Mouse (Mus musculus) cerebellum, adult 18-20 months (tissue): ENCODE data around the gene Miox.

ENCODE experiments used
- DNase-seq, 2 experiments: peaks; one replicate each; pipeline ENCODE4 v3.0.0; 2021

Gene Miox

GRCm38 (mm10) chr15:89316146-89316545, 18.1 kb upstream of the Miox start:
- DNase-seq: no peak

- no peak for DNase-seq
Measured at GRCm38 (mm10) chr15:89321264-89321663, 12.9 kb upstream of the Miox start.

- no peak for DNase-seq
Measured at GRCm38 (mm10) chr15:89322670-89323522, 11.3 kb upstream of the Miox start, which contains the start of gene Adm2. Gene Adm2 (plus strand): TSS chr15:89322720.

GRCm38 (mm10) chr15:89323656-89324055, 10.5 kb upstream of the Miox start:
- no peak for DNase-seq

- no peak for DNase-seq
Measured at GRCm38 (mm10) chr15:89326441-89326840, 7.8 kb upstream of the Miox start.

- no peak for DNase-seq
Measured at GRCm38 (mm10) chr15:89334774-89335537, 758 bp downstream of the Miox start.

GRCm38 (mm10) chr15:89336422-89336821, 2.2 kb downstream of the Miox start:
- DNase-seq: no peak

- no peak for DNase-seq
Measured at GRCm38 (mm10) chr15:89339696-89340095, 5.5 kb downstream of the Miox start.

GRCm38 (mm10) chr15:89340136-89340535, 5.9 kb downstream of the Miox start:
- DNase-seq: no peak

- no peak for DNase-seq
Measured at GRCm38 (mm10) chr15:89341678-89342077, 7.5 kb downstream of the Miox start.

- DNase-seq: no peak
Measured at GRCm38 (mm10) chr15:89343325-89343724, 9.1 kb downstream of the Miox start.

GRCm38 (mm10) chr15:89350447-89350846, 16.2 kb downstream of the Miox start:
- DNase-seq: no peak

- DNase-seq: no peak
Measured at GRCm38 (mm10) chr15:89351302-89351701, 17.1 kb downstream of the Miox start.

GRCm38 (mm10) chr15:89352054-89352453, 17.9 kb downstream of the Miox start:
- no peak for DNase-seq

GRCm38 (mm10) chr15:89352795-89353194, 18.6 kb downstream of the Miox start:
- no peak for DNase-seq

GRCm38 (mm10) chr15:89353837-89354236, 19.6 kb downstream of the Miox start:
- DNase-seq: no peak

- no peak for DNase-seq
Measured at GRCm38 (mm10) chr15:89354455-89354854, 20.3 kb downstream of the Miox start.

- DNase-seq: peak; percentile 94 to 96
Measured at GRCm38 (mm10) chr15:89355241-89356187, 21.3 kb downstream of the Miox start, which contains the start of the genes Lmf2 and Ncaph2. Gene Lmf2 (minus strand): TSS chr15:89355659. Gene Ncaph2 (plus strand): TSS chr15:89355719.

GRCm38 (mm10) chr15:89356372-89356771, 22.2 kb downstream of the Miox start:
- DNase-seq: peak in 1 of 2 experiments; percentile 30

GRCm38 (mm10) chr15:89358784-89359183, 24.6 kb downstream of the Miox start:
- DNase-seq: no peak

GRCm38 (mm10) chr15:89363051-89363450, 28.9 kb downstream of the Miox start:
- no peak for DNase-seq

GRCm38 (mm10) chr15:89365141-89365551, 30.9 kb downstream of the Miox start:
- peak; percentile 90 to 92 for DNase-seq

- DNase-seq: peak in 1 of 2 experiments; percentile 23
Measured at GRCm38 (mm10) chr15:89372068-89372467, 37.9 kb downstream of the Miox start.
